Mouse (Mus musculus) neutrophil, adult 59 days (primary cell): ENCODE results near the gene Gm10324. TPM values are rescaled to one million over a fixed set of nuclear protein-coding genes. Genes with fewer than 3 reads are reported as not detected.

Source experiments
- total RNA-seq, 2 experiments: library from RNA; stranded (reverse); gene quantifications; 1 replicate in 1 of 2; 2 replicates in 1 of 2; pipeline ENCODE4 v1.2.4; 2023

The Gm10324 gene
- not detected for total RNA-seq

DNA sequence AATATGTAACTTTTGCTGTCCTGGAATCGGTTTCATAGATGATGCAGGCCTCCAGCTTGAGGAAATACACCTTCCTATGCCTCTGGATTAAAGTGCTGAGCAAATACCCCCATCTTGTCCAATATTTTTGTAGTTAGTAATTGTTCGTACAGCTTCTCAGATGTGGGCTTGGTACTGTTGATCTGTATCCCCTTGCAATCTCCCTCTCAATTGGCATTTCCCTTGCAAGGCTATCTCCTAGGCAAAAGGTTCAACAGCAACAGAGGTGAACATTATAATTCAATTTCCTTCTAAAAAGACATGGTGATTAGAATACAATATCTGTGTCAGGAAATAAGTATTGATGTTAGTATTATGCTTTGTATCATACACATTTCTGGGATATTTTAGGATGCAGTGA is at the start of gene Gm10324:
TSS of gene Gm10324 (plus strand) at position 301 of the 400 bp plus-strand sequence.

Other genes starting within 250 kb of the Gm10324 start
- not detected for gene Gm10772, start 108.0 kb downstream of the Gm10324 start, total RNA-seq